Mouse (Mus musculus): ENCODE measurements at regions not wholly inside any gene's neighbourhood (a gene's known extent, or its start where the extent isn't known, plus 50 kb on each side); places are given as distances from the start of the nearest gene placed in this dataset.

DNA sequence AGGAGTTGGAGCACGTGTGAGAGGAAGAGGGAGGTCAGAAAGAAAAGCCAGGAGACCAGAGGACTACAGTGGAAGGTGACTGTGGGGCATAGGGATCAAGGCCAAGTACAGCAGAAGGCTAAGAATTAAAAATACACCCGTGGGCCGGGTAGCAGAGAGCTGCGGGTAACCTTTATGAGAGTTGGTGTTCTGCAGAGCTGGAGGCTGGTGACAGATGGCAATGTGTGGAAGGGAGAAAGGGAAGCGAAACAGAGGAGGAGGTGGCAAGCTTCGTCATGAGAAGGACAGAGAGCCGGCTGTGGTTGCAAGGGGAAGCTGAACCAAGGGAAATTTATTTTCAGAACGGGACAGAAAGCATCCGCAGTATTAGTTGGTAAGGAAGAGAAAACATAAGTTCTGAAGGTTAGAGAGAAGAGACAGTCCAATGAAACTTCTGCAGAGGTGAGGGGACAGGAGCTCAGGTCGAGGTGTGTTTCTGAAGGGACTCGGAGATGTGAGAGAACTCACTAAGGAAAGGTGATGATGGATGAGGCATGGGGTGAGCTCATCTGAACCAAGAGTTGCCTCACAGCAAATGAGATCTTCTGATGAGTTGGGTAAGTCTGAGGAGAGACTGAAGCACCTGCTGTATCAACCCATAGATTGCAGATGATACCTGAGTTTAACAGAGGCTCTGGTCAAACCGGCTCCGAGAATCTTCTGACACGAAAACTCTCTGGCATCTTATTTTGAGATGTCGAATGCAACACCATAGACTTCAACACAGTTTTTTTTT lies 200.6 kb downstream of the Gm10260 start:
- DNase-seq (ENCODE audit: low spot score in 2 of 2): no peak

DNA sequence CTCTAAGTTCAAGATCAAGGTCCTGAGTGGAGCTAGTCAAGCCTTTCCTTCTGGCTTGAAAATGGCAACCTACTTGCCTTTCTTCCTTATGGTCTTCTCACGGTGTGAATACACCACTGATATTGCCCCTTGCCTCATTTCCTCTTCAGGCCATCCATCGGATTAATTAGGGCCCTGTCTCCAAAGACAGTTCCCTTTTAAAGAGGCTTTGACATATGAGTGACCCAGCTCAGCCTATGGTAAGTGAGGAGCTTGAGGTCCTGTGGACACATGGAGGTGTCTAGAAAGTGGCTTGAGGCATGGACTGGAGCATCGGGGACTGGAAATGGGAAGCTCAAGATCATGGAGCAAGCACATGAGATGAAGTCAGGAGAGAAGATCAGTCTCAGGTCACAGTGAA lies 201.5 kb downstream of the Gm10260 start:
- DNase-seq (ENCODE audit: low spot score in 2 of 2): no peak

DNA sequence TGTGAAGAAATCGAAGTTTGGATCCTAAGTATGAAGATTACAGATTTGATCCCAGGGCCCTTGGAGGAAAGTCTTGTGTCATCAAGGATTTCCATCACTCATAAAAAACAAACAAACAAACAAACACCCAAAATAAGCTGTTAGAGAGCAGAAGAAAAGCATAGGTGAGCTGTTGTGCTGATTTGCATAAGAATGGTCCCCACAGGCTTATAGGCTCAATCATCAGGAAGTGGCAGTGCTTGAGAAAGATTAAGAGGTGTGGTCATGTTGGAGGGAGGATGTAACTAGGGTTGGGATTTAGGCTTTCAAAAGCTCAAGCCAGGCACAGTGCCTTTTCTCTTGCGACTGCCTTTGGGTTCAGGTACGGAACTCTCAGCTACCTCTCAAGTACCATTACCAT lies 205.1 kb downstream of the Gm10260 start:
- no peak for DNase-seq (ENCODE audit: low spot score in 2 of 2)

DNA sequence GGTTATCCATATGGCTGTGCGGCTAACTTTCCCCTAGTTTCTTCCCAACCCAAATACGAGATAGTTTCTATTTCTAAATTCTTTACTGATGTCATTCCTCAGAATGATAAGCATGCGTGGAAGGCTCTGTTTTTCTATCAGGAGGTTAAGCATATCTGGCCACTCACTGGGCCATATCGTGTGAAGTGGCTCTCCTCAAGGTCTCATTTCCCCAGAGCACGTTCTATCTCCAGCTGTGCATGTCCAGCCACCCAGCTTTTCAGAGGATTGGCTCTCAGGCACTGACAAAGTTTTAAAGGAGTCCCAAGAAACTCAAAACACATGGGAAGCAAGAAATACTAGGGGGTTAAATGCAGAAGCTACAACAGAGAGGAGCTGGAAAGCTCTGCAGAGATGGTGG lies 205.8 kb downstream of the Gm10260 start:
- DNase-seq (ENCODE audit: low spot score in 2 of 2): no peak

DNA sequence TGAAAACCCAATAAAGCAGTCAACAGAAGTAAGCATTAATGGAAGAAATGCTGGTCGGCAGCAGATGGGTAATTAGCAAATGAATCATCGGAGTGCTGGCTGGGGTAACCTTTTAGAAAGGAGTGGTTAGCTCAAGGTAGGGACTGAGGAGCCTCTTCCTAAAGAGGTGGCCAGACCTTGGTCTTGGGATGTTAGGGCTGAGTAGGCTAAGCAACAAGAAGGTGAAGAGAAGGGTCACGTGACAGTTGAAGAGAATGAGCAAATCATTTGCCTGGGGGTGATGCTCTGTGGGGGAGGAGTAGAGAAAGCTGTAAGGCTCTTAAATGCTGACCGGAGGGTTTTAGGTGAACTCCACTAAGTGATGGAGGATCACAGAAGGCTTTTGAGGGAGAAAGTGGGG lies 208.2 kb downstream of the Gm10260 start:
- no peak for DNase-seq (ENCODE audit: low spot score in 2 of 2)

DNA sequence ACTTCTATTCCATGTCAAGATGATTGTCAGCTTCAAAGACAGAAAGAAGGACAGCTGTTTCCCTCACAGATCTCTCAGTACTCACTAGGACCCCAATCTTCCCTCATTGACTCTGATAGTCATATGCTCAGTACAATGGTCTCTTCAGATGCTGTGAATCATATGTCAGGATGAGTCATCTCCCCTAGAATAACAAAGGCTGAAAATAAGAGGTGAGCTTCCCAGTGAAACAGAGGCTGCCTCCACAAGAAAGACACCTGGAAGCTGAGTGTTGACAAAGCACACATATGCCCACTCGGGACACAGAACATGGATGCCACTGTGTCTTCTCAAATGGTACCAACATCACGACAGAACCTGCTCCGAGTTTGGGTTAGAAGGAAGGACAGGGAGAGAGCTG lies 209.6 kb downstream of the Gm10260 start:
- no peak for DNase-seq (ENCODE audit: low spot score in 2 of 2)

DNA sequence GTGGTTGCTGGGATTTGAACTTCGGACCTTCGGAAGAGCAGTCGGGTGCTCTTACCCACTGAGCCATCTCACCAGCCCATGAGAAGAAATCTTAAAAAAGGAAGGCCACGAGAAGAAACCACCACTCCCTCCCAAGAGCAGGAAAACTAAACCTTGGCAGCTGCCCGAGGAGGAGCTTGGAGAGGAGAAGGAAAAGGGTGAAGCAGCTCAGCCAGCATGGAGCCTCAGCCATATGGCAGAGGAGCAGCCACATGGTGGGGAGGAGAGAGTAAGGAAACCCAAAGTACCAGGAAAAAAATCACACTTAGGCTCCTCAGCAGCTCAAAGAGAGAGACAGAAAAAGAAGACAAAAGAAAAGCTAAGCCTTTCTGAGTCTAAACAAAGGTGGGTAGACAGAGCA lies 210.3 kb downstream of the Gm10260 start:
- no peak for DNase-seq (ENCODE audit: low spot score in 2 of 2)

DNA sequence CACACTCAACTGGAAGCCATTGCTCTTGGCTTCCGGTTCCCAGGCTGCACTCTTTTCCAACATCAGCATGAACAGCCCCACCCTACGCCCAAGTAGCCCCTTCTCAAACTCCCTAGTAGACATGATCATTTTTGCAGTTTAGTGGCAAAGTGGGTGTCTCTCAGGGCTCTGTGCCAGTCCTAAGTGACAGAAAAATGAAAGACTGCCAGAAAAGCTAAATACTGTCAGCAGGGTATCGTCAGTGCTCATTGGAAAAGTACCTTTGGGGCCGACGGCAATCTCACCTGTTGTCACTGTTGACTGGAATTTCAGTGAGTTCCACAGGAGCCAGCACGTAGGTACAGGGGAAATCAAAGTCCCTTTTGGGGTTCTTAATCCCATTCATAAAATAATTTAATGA lies 211.0 kb downstream of the Gm10260 start:
- no peak for DNase-seq (ENCODE audit: low spot score in 2 of 2)

DNA sequence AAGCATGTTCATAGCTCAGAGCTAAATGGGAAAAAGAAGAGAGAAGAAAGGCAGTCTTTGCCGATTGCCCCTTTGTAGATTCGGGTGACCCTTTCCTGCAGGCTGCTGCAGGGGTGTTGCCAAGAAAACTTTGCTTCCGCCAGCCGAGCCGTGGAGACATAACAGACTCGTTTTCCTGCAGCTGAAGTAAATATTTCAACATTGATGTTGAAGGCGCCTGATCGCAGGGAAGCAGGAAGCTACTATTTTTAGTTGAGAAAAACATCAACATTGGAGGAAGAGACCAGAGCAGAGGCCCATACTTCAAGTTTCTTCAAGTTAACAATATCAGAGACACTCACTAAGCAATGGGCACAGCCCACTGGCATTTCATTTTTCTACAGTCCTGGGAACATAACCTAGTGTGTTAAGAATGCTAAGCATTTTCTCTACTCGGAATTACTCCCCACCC lies 211.9 kb downstream of the Gm10260 start:
- DNase-seq (ENCODE audit: low spot score in 2 of 2): peak in 1 of 2 experiments; percentile 32

DNA sequence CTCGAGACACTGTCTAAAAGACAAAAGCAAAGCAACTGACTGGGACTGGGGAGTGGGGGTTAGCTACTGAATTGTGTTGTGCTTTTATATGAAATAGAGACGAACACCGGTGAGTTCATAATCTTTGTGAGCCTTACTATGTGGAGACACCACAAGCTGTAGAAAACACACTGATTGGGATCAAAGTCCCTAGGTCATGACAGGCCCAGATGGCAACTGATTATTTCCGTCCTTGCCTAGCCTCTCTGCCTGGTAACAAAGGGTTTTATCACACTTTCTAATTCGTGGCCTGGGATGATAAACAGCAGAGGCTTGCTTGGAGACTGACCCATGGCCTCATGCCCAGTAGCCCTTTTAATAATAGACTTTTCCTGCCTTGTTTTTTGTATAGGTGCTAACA lies 213.5 kb downstream of the Gm10260 start:
- DNase-seq (ENCODE audit: low spot score in 2 of 2): no peak

DNA sequence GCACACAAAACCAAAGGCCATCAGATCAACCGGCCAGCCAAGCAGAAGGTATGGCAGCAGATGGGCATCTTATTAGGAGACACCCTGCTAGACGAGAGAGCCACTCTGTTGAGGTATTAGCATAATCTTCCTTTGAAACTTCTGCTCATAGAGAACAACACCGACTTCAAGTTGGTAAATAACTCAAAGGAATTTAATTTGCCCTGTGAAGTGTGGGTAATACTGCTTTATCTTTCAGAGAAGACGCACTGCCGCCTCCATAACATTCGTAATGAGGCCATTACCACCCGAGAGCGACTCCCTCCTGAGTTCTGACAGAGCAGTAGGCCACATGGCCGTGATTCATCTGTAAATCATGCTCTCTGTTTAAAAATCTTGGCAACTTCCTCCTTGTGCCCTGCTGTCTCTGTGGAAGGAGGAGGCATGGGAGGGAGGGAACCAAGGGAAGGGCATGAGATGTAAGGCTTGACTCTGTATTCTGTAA lies 214.4 kb downstream of the Gm10260 start:
- peak in 1 of 2 experiments; percentile 13 for DNase-seq (ENCODE audit: low spot score in 2 of 2)

DNA sequence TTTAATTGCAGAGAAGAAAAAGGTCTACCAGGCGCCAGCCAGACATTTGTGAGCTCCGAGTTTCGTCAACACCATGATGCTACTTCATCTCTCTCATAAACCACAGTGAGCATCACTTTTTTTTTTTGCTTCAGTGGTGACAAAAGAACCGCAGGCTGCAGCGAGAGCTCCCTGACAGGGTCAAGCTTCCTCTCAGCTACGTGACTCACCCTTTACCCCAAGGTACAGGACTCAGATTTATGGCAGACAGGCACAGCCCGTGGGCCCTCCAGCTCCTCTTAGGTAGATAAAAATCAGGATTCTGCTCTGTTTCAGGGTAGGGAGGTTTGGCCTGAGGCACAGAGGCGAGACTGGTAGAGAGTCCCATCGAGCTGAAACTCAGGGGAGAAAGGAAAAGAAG lies 220.7 kb downstream of the Gm10260 start:
- no peak for DNase-seq (ENCODE audit: low spot score in 2 of 2)

DNA sequence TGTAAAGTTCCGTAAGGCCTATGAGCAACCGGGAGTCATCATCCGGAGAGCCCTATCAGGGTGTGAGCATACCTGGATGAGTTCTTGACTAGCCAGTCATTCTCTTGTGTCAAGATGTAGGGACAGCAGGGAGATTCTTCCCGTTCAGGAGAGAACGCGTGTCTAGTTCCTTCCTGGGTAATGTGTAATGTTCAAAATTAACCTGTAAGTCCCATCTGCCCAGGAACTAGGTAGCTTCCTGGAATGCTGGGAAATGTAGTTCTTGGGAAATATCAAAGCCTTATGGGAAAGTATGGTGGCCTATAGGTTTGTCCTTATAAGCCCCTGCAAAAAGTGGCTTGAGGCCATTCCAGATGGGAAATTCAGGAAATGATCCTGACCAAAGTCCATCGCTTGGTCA lies 222.0 kb downstream of the Gm10260 start:
- DNase-seq (ENCODE audit: low spot score in 2 of 2): no peak

DNA sequence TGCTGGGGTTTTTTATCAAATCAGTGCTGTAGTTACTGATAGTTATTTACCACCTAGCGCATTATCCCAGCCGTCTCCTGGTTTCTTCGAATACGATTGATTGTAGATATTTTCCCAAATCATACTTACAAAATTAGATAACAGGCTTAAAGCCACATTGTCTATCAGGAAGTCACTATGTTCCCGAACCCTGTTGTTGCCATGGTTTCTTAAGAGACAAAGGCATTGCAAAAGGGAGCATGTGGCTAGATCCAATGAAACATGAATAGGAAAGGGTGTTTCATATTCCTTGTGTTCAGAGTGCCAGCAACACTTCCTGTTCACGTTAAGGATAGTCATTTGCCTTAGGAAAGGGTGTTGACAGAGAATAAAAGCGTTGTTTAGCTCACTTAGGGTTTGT lies 222.7 kb downstream of the Gm10260 start:
- DNase-seq (ENCODE audit: low spot score in 2 of 2): no peak

DNA sequence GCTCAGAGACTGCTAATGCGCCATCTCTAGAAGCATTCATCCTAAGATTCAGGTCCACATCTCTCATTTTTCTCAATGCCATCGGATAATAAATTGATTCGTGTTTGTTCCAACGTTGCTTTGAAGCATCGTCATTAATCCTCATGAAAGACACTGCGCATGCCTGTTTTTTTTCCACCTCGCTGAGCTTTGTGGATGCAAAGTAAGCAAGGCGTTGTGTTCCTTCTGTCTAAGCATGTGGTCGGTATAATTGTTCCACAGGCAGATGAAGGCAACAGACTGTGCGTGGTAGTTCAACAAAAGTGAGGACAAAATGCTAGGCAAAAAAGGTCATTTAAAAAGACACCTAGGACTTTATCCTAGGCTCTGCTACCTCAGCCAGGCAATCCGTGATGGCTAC lies 223.2 kb downstream of the Gm10260 start:
- DNase-seq (ENCODE audit: low spot score in 2 of 2): no peak

DNA sequence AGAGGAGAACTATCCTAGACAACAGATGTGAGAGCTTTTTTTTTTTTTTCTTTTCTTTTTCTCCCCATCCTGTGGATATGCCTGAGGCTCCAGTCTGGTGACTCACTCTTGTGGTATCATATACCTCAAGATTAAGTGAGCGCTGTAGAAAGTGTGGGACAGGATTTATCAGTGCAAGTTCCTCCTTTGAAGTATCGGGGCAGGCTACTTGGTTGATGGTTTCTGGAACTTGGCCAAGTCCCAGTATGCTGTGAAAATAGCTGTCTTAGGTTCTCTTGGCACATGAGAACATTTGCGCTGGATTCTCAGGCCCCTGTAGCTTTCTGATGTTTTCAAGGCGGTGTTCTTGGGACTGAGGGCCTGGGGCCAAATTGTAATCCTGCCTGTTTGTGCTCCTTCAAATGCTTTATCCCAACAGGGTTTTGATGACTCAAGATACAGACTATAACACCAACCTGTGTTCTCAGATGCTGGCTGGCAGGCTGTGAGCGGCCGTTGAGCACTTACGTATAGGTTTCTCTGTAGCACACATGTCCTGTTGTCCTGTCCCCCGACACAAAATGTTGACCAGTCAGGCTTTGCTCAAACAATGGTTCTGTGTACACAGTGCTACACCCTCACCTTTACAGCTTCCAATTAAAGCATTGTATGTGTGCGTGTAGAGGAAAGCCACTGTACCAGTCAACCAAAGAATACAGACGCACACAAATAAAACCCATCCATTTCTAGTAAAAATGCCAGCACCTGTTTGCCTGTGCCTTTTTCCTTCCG lies 226.4 kb downstream of the Gm10260 start:
- DNase-seq (ENCODE audit: low spot score in 2 of 2): no peak

DNA sequence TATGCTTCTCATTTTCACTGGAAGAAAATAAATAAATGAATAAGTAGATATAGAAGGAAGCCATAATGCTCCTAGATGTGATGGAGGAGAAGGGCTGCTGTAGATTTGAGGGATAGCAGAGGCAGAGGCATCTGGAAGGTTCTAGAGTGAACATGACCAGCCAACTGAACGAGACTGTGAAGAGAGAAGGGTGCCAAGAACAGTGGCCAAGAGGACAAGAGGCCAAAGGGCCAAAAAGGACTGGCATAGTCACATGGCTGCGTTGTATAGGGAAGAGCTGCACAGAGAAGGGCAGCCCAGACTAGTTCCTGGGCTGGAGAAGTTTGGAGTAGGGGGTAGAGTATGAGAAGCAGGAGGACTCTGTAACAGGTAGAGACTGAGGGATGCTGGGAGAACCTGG lies 229.3 kb downstream of the Gm10260 start:
- no peak for DNase-seq (ENCODE audit: low spot score in 2 of 2)

DNA sequence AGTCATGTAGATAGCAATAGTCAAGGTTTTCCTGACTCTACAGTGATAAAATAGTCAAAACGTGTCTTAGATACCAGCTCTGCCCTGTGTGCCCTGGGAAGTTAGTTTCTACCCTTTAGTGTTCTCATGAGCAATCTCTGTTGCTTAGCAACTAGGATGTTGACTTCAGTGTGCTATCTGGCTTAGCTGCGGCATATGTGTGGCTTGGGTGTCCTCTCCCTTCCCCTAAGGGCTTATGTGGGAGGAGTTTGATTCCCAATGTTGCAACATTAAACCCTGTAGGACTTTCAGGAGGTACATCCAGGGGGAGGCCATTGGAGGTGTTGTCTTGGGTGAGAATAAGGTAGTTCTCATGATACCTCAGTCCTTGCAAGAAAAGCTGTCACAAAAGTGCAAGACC lies 229.9 kb downstream of the Gm10260 start:
- DNase-seq (ENCODE audit: low spot score in 2 of 2): no peak

DNA sequence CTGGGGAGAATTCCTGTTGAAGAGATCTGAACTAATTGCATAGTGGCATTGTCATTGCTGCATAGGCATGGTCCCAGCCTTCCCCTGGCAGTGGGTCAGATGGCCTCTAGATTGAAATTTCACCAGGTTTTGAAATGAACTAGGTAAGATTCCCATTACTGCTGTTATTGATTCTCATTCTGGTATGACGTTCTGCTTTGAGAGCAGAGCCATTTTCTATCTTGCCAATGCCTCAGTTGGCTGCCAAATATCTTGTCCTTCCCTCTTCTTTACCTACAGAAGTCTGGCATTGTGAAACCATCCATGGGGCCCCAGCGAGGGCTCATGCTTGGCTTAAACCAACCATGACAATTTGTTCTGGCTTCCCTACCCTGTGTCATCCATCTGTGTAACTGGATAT lies 232.5 kb downstream of the Gm10260 start:
- DNase-seq (ENCODE audit: low spot score in 2 of 2): no peak

DNA sequence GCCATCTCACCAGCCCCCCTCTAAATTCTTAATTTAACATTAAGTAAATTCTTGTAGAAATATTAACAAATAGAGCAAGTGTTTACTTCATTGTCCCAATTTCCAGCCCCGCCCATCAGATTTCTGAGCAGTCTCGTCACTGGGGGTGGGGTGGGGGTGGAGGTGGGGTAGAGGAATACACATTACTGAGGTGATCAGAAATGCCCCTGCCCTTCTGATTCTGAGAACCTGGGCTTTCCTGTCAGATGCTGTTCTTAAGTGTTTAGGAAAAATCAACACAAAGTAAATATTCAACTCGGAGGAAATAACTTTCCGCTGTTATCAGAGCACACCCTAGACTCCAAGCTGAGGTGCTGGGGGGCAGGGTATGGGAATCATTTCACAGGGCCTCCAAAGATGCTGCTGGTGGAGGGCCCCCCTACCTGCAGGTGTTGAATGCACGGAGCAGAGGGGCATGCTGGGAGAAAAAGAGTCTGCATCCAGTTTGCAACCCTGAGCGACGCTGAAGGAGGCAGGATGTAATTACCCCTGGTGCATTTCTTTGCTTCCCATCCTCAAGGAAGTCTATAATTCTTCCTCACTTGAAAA lies 235.5 kb downstream of the Gm10260 start:
- DNase-seq (ENCODE audit: low spot score in 2 of 2): no peak

DNA sequence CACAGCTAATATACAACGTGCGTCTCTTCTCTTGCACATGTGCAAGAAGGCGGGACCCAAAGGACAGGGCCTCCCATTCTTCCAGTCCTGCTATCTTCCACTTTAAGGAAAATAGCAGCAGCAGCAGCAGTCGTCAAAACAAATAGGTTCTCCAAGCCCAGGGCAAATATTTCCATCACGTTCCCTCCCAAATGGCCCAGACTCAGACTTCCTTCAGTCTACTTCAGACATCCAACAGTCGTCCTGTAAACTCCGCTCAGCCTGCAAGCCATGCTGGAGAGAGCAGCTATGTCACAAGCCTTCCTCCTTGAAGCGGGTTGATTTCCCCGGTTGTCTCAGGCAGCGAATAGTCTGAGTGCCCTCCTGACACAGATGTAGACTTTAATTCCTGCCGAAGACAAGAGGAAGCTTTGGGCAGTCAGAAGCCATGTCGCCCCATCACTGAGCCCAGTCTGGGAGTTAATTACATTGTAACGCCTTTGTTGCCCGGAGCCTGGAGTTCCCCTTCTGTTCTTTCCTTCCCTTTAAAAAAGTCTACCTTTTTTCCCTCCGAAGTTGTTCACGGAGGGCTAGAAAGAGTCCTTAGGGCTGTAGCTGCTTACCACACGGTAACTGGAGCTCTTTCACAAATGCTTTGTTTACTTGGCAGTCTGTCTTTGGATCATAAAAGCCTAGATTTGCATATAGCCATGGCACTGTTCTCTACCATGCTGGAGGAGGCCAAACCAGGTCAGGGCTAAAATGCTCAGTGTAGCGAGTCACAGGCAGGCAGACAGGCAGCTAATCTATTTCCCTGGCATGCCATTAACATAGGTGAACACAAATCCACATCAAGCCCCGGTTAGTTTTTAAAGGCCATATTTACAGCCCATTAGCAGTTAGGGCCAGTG lies 236.7 kb downstream of the Gm10260 start:
- no peak for DNase-seq (ENCODE audit: low spot score in 2 of 2)

All from urinary bladder, adult 18-20 months (tissue).